Mouse (Mus musculus) urinary bladder, postnatal 14 days (tissue): Measurements from ENCODE around the gene Krt8.

Experiments used
- DNase-seq: peaks from one replicate; pipeline ENCODE4 v3.0.0; 2021; ENCODE audit warnings: low spot score

Gene Krt8

GRCm38 (mm10) chr15:102004189-102004588, at the start of gene Krt8:
TSS of gene Krt8 (minus strand) at chr15:102004482.
- peak; percentile 85 for DNase-seq

GRCm38 (mm10) chr15:102051920-102052683, 47.8 kb upstream of the Krt8 start:
- peak; percentile 60 for DNase-seq

GRCm38 (mm10) chr15:102049871-102050270, 45.6 kb upstream of the Krt8 start:
- no peak for DNase-seq

DNA sequence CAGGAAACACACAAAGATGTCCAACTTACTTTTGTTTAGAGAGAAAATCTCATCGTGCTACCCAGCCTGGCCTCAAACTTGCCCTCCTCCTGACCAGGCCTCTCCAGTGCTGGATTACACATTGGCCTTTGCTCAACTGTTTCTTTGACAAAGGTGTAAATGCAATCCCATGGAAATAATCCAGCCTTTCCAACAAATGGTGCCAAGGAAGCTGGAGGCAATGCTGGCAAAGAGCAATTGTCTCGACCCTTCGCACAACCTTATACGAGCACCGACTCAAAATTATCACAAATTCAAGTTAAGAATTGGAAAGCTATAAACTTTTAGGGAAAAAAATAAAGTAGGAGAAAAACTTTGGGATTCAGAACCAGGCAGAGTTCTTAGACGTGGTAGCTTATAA, 43.7 kb upstream of the Krt8 start:
- no peak for DNase-seq

DNA sequence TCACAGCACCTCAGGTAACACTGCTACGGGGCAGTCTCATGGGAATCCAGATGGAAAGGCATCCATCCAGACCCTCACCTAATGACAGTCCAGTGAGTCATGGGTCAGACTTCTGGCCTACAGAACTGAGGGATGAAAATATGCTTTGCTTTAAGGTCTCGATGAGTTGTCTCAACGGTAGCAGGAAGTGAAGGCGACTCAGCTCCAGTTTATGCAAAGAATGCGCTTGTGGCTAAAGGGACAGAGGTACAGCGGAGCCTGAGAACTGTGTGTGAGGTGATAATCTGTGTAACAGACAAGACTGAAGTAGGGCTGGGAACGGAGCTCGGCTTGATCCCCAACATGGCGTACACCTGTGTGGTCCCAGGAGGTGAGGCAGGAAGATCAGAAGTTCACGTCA, 41.4 kb upstream of the Krt8 start:
- no peak for DNase-seq

GRCm38 (mm10) chr15:102044745-102045144, 40.5 kb upstream of the Krt8 start:
- DNase-seq: no peak

GRCm38 (mm10) chr15:102041951-102042350, 37.7 kb upstream of the Krt8 start:
- DNase-seq: no peak

GRCm38 (mm10) chr15:102040277-102040676, 36.0 kb upstream of the Krt8 start:
- DNase-seq: no peak

GRCm38 (mm10) chr15:102034121-102035053, 30.1 kb upstream of the Krt8 start:
- DNase-seq: no peak

GRCm38 (mm10) chr15:102028040-102028439, 23.8 kb upstream of the Krt8 start, which contains the start of gene Krt18:
TSS of gene Krt18 (plus strand) at chr15:102028180.
- peak; percentile 80 for DNase-seq

DNA sequence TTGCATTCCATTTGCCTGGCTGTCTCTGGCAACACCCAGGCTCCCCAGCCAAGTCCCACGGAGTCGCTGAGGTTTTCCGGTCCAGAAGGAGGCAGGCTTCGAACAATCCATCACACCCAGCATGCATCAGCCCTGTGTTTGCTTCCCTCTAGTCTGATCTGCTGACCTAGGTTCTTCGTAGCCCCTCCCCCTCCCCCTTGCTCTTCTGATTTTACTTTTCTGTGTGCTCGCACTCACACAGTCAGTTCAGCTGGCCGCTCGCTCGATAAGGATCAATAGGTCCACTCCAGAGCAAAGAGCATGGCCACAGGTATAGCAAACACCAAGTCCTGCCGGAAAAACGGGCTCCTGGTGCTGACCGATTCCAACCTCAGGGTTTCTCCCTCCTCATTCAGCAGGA, 22.1 kb upstream of the Krt8 start:
- DNase-seq: peak; percentile 56

DNA sequence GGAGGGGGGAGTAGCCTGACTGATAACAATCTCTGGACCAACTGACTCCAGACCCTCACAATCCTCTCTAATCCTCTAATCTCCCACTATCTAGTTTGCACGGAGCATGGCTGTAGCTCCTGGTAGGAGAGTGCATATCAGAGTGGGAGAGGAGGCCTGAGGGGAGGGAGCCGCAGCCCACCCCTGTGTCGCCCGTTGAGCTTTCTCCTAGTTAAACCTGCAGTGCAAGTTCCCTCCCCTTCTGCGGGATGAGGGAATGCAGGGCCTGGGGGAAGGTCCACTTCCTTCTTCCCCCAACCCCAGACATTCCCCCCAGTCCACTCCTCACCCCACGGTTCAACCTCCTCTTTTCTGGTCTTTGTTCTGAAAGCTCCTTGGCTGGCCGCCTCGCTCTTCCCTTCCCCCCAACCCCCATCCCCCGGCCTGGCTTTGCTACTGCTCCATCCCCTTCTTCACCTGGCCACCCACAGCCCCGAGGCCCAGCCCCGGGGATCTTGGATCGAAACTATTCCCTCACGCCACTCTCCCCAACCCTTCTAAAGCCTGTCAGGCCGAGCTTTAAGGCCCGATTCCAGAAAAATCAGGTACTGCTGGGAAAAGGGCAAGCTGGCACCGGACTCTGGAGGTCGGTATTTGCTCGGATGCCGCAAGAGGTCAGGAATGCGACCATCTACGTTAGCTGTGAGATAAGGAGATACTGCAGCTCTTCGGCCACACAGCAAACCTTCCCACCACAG, 21.0 kb upstream of the Krt8 start:
- DNase-seq: peak; percentile 60

GRCm38 (mm10) chr15:102023888-102024287, 19.6 kb upstream of the Krt8 start:
- DNase-seq: no peak

- peak; percentile 43 for DNase-seq
Measured at GRCm38 (mm10) chr15:102022481-102022880, 18.2 kb upstream of the Krt8 start.

GRCm38 (mm10) chr15:102017918-102018463, 13.7 kb upstream of the Krt8 start:
- peak; percentile 70 for DNase-seq

DNA sequence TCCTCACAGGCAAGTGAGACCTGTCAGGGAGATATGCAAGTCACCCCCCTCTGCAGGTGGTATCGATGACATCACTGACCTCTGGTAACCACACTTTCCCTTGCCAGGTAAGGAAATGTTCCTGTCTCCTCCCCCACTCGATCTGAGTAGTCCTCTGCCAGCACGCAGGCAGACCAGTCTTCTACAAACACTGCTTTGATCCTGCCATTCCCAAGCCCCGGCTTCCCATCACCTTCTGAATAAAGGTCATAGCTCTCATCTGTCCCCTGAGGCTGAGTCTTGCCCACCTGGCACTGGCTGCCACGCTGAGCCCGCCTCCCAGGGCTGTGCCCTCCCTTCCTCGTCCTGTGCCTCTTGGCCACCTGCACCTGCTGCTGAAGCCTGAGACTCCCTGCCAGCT, 12.5 kb upstream of the Krt8 start:
- DNase-seq: peak; percentile 64

GRCm38 (mm10) chr15:102016096-102016495, 11.8 kb upstream of the Krt8 start:
- peak; percentile 81 for DNase-seq

DNA sequence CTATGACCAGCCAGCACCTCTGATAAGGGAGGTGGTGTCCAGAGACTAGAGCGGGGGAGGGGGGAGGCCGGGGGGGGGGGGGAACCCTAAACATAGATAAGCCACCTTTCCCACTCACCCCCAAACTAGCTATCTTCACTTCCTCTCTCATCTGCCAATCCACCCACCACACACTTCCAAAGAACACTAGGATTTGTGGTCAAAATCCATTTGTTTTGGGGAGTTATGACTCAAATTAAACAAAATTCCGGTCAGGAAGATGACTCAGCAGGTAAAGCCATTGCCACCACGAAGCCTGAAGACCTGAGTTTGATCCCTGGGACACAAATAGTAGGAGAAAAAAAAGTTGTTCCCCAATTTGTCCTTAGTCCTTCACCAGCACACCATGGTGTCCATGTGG, 10.6 kb upstream of the Krt8 start:
- DNase-seq: no peak

DNA sequence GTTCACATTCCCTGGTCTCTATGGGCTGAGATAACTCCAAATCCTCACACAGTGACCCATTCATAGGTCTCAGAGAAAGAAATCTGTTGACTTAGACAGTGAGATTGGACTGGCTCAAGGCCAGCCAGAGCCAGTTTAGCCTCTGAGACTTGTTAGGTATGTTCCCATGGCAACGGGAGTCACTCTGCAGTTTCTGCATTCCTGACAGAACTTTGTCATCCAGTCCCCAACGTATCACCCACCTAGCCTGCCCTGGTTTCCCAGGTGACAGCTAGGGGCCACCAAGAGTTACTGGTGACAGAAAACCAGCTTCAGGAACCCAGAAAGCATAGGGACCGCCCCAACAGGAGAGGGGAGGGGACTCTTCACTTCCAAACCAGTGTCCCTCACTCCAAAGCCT, 9.4 kb upstream of the Krt8 start:
- peak; percentile 61 for DNase-seq

- DNase-seq: no peak
Measured at GRCm38 (mm10) chr15:102012260-102012765, 8.0 kb upstream of the Krt8 start.

DNA sequence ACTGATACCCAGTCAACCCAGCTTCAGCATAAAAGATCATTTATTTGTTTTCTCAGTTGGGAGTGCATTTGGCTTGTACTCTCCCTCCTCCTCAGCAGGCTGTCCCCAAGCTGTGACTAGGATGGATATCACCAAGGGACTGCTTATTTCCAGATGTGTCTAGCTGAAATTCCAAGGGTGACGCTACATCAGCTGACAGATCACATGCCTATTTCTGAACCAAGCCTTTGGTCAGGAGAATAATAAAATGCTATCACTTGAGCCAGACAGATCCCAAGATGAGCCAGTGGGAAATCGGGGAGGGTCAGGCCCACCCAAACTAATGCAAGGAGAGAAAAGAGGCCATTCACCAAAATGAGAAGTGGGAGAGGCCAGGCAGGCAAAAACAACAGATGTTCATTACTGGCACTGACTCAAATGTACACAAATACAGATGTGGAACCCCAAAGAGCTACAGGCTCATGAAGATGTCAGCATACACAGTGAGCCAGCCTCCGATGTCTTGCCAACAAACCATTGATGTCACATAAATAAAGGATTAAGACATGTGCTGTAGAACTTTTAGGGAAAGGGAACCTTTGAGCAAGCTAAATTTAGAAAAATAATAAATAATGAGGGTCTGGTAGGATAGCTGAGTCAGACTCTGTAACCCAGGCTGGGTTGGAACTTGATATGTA, 6.4 kb upstream of the Krt8 start:
- DNase-seq: peak; percentile 23
